Mouse (Mus musculus) kidney, postnatal 0 days (tissue): ENCODE data around the gene Vps50. TPM values are rescaled to one million over a fixed set of nuclear protein-coding genes. Genes with fewer than 3 reads are reported as not detected.
A peak's percentile ranks its signal among the peaks of the same experiment; 100 is the strongest.

Source experiments
- ATAC-seq: fragments of 200-750 bp; cut with Nextera tagmentation; replicated peaks from 2 replicates; pipeline ENCODE4 v1.8.0; 2017; ENCODE audit warnings: low read depth, moderate number of reproducible peaks, moderate TSS enrichment, moderate library complexity; ENCODE audit not compliant: low FRiP score
- DNase-seq: peaks from one replicate; pipeline ENCODE4 v3.0.0-alpha.2; 2016; ENCODE audit warnings: low spot score
- H3K27ac ChIP-seq: fragments of 300-500 bp; sonication (generic); 2 replicates; pipeline ENCODE4 v1.5.1; 2014; ENCODE audit warnings: mild to moderate bottlenecking
- H3K27me3 ChIP-seq: fragments of 300-500 bp; sonication (generic); 2 replicates; pipeline ENCODE4 v1.6.1; 2014; ENCODE audit warnings: low read length, mixed read lengths; ENCODE audit not compliant: insufficient read depth
- H3K36me3 ChIP-seq: fragments of 300-500 bp; sonication (generic); 2 replicates; pipeline ENCODE4 v1.6.1; 2014; ENCODE audit warnings: low read length, mixed read lengths; ENCODE audit not compliant: insufficient read depth
- H3K4me1 ChIP-seq: fragments of 300-500 bp; sonication (generic); replicated peaks from 2 replicates; pipeline ENCODE4 v1.6.1; 2014; ENCODE audit warnings: antibody characterized with exemption, low read length, mixed read lengths; ENCODE audit not compliant: insufficient read depth
- H3K4me2 ChIP-seq: fragments of 300-500 bp; sonication (generic); 2 replicates; pipeline ENCODE4 v1.6.1; 2014; ENCODE audit warnings: mild to moderate bottlenecking, low read length, moderate library complexity, mixed read lengths
- H3K4me3 ChIP-seq: fragments of 300-500 bp; sonication (generic); replicated peaks from 2 replicates; pipeline ENCODE4 v1.5.1; 2014; ENCODE audit warnings: low read depth, low read length
- H3K9ac ChIP-seq: fragments of 300-500 bp; sonication (generic); 2 replicates; pipeline ENCODE4 v1.6.1; 2014; ENCODE audit warnings: low read depth, low read length
- H3K9me3 ChIP-seq: fragments of 300-500 bp; sonication (generic); replicated peaks from 2 replicates; pipeline ENCODE4 v1.6.1; 2016; ENCODE audit warnings: low read length, inconsistent platforms, mixed read lengths
- CTCF ChIP-seq: IDR thresholded peaks from 2 replicates; pipeline ENCODE4 v1.5.1; 2016; ENCODE audit warnings: antibody characterized with exemption, low read depth, mild to moderate bottlenecking, moderate library complexity
- WGBS: fragments of 180-500 bp; shearing (Covaris S2); extraction: QIAGEN DNeasy Blood & Tissue Kit; methylation state at CpG from one replicate; pipeline ENCODE4 v1.1.7; 2014; 5-methylcytosine and 5-hydroxymethylcytosine counted together
- polyA plus RNA-seq: library from polyadenylated mRNA; unstranded; fragments of >200 nt; fragmentation: Nextera tagmentation; extraction: Ambion mirVana; gene quantifications from 2 replicates; pipeline ENCODE4 v1.2.1, GENCODE M21; 2015

The Vps50 gene
- polyA plus RNA-seq: 21.8 and 25.4 TPM in 2 replicates

DNA sequence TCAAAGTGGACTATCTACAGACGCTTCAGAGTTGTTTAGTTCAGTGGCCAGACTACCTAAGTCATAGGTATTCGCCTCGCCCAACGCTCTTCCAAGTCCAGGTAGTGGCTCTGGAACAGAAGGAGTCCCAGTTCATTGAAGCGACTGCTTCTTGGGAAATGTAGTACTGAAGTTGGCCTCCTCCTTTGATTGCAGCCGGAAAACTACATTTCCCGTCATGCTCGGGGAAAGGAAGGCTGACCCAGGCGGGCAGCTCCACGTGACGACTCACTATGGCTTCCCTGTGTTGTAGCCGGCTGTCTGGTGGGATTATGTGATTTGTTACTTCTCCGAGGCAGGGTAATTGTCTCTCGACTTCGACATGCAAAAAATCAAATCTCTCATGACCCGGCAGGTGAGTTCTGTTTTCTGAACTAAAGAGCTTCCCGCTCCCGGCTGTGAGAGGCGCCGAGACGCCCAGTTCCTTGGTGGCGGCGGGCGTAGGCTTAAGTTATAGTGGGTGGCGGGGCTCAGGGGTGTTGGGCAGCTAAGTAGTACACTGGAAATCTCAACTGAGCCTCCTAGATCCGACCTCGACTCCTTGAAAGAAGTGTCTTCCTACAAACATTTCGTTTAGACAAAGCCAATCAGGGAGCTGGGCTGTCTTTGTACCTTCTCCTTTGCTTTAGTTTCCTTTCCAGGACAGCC lies at the start of gene Vps50, which contains the start of gene Hepacam2:
TSS of gene Vps50 (plus strand) at position 221 of the 687 bp plus-strand sequence.
TSS of gene Hepacam2 (minus strand) at position 137 of the 687 bp plus-strand sequence.
- Histone ChIP-seq H3K36me3 (no peaks in the 10 kb centered on the region), H3K4me2 (peak within 1 kb of the TSS; percentile 90), H3K4me3 (peak within 1 kb of the TSS; percentile 78), H3K9ac (peak within 1 kb of the TSS; percentile 65), H3K9me3 (no peaks in the 10 kb centered on the region), H3K27ac (no peak within 1 kb of the TSS), H3K27me3 (no peaks in the 10 kb centered on the region), H3K4me1 (no peaks in the 10 kb centered on the region)
- peak; percentile 99 for ATAC-seq
- no peak for TF ChIP-seq CTCF
- DNase-seq: peak; percentile 96
- 2% methylated on average over 28 of the region's 28 CpGs for WGBS

DNA sequence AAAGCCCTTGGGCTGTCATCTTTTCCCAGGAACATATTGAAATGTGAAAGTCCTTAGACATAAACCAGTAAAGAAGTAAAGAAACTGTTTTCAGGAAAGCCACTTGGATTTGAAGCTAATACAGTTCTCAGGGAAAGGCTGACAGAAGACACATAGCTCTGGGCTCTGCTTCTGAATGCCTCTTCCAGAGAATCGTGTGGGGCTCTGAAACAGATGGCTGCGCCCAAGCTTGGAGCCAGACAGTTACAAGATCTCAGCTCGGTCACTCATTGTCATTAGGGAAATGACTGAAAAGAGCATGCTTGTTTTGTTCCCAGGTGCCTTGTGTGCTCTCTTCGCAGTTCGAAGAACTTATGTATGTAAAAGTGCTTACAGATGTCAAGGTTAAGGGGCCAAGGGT lies 43.8 kb upstream of the Vps50 start:
- Histone ChIP-seq H3K36me3 (no peaks in the 10 kb centered on the region), H3K27ac (no peak overlapping the region), H3K4me1 (no peaks in the 10 kb centered on the region), H3K4me3 (no peak overlapping the region), H3K27me3 (no peaks in the 10 kb centered on the region), H3K9me3 (no peaks in the 10 kb centered on the region), H3K4me2 (no peak overlapping the region), H3K9ac (no peak overlapping the region)
- WGBS: 34% methylated on average over 5 of the region's 5 CpGs
- ATAC-seq: no peak
- TF ChIP-seq CTCF: no peak
- DNase-seq: no peak

DNA sequence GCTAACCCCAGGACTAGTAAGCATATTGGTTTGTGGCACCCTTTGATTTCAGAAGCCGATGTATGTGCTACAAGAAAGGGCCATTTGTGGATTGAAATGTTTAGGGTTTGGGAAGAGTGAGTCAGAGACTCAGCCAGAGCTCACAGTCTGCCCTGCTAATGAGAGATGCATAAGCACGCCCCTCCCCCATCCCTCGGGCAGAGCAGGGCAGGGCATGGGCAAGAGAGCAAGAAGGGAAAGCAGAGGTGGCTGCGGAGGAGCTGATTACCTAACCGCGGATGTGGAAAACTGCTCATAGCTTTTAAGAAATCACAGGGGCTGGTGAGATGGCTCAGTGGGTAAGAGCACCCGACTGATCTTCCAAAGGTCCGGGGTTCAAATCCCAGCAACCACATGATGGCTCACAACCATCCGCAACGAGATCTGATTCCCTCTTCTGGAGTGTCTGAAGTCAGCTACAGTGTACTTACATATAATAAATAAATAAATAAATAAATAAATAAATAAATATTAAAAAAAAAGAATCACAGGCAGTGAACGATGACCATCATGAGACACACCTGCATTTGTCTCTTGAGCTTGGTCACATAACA lies 42.1 kb upstream of the Vps50 start:
- no peaks in the 10 kb centered on the region for H3K27me3 ChIP-seq
- H3K9ac ChIP-seq: no peak overlapping the region
- no peaks in the 10 kb centered on the region for H3K4me1 ChIP-seq
- H3K4me2 ChIP-seq: no peak overlapping the region
- 56% methylated on average over 11 of the region's 11 CpGs for WGBS
- ATAC-seq (peak; percentile 92), DNase-seq (peak; percentile 19)
- no peak overlapping the region for H3K27ac ChIP-seq
- H3K9me3 ChIP-seq: no peaks in the 10 kb centered on the region
- H3K36me3 ChIP-seq: no peaks in the 10 kb centered on the region
- H3K4me3 ChIP-seq: no peak overlapping the region
- TF ChIP-seq CTCF: no peak

DNA sequence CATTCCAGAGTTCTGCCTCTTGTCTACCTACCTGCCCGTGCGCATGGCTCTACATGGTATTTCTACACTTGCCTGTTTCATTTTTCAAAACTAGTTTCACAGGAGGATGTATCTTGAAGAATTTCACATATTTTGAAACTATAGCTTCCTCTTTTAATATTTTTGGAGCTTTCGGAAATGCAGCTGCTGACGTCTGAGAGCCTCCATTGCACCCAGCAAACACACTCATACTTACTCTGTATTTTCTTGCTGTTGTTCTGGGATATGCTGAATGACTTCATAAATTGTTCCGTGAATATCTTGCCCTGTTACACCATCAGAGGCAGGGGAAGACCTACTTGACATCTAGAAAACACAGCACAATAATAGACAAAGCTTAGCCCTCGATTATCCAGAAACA lies 35.2 kb upstream of the Vps50 start:
- no peak for TF ChIP-seq CTCF
- ATAC-seq: no peak
- no peaks in the 10 kb centered on the region for H3K36me3 ChIP-seq
- H3K9me3 ChIP-seq: no peaks in the 10 kb centered on the region
- no peaks in the 10 kb centered on the region for H3K27me3 ChIP-seq
- DNase-seq: no peak
- no peak overlapping the region for H3K9ac ChIP-seq
- 71% methylated on average over 6 of the region's 6 CpGs for WGBS
- H3K4me1 ChIP-seq: no peaks in the 10 kb centered on the region
- no peak overlapping the region for H3K27ac ChIP-seq
- no peak overlapping the region for H3K4me3 ChIP-seq
- no peak overlapping the region for H3K4me2 ChIP-seq

DNA sequence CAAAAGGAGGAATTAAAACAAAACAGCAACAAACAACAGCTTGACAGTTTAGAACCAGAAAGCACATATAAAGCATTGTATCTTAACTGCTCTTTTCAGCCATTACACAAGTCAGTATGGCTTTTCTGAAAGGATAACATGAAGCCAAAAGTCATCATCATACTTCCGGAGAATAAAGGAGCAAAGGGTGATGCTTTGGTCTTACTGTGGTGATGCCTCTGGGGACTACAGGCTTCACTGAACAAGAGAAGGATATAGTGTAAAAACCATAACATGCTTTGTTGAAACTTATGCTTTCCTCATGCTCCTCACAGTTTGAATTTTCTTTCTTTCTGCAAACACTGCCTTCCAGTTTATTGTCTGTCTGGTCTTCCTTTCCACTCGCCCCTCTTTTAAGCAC lies 34.6 kb upstream of the Vps50 start:
- Histone ChIP-seq H3K4me2 (no peak overlapping the region), H3K9ac (no peak overlapping the region), H3K4me3 (no peak overlapping the region), H3K9me3 (no peaks in the 10 kb centered on the region), H3K27me3 (no peaks in the 10 kb centered on the region), H3K36me3 (no peaks in the 10 kb centered on the region), H3K4me1 (no peaks in the 10 kb centered on the region), H3K27ac (no peak overlapping the region)
- ATAC-seq (no peak), DNase-seq (no peak)
- 72% methylated on average over 2 of the region's 2 CpGs for WGBS
- TF ChIP-seq CTCF: no peak

DNA sequence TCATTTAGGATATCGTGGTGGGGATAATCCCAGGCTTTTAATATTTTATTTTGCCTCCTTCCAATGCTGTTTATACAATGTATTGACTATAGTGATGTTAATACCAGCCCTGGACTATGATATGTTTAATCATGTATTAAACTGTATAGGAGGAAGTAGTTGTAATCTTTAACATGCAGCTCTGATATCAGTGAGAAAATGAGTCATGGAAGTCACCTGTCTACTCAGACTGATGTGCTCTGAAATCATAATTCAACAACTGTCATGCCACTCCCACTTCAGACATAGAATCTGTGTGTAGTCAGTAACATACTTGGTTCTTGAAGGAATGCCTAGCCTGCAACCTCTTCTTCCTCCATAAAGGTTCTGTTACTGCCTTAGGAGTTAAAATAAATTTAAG lies 29.6 kb upstream of the Vps50 start:
- Histone ChIP-seq H3K9ac (no peak overlapping the region), H3K9me3 (no peaks in the 10 kb centered on the region), H3K4me2 (no peak overlapping the region), H3K4me3 (no peak overlapping the region), H3K27me3 (no peaks in the 10 kb centered on the region), H3K27ac (no peak overlapping the region), H3K4me1 (no peaks in the 10 kb centered on the region), H3K36me3 (no peaks in the 10 kb centered on the region)
- WGBS: 71% methylated on average over 1 of the region's 1 CpGs
- TF ChIP-seq CTCF: no peak
- no peak for DNase-seq
- ATAC-seq: no peak

DNA sequence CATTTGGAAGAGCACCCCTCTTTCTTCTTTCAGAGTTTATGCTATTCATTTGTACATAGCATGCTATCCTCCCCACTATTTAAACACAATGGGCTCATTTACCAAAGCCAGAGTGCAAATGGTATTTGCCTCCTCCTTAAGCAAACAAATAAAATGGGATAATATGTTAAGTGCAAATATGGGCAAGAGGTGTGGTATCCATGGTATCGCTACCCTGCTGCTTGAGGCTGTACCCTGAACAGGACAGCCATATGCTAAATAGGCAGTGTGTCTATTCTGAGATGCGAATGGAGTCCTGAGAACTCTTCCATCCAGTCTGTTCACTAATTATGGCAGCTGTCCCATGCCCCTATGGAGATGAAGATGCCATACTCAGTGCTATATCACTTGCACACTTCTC lies 27.5 kb upstream of the Vps50 start:
- WGBS: 72% methylated on average over 2 of the region's 2 CpGs
- no peak for TF ChIP-seq CTCF
- H3K27ac ChIP-seq: no peak overlapping the region
- no peak overlapping the region for H3K4me3 ChIP-seq
- no peaks in the 10 kb centered on the region for H3K9me3 ChIP-seq
- no peak overlapping the region for H3K4me2 ChIP-seq
- H3K9ac ChIP-seq: no peak overlapping the region
- H3K4me1 ChIP-seq: no peaks in the 10 kb centered on the region
- DNase-seq: no peak
- no peaks in the 10 kb centered on the region for H3K36me3 ChIP-seq
- H3K27me3 ChIP-seq: no peaks in the 10 kb centered on the region
- no peak for ATAC-seq
